Mouse (Mus musculus): ENCODE results near the gene Ppp1r14a. TPM values are rescaled to one million over a fixed set of nuclear protein-coding genes. Genes with fewer than 3 reads are reported as not detected.

The Ppp1r14a gene
- total and polyA plus RNA-seq, 3 experiments: 3.8 to 7.1 TPM; not detected in 1

DNA sequence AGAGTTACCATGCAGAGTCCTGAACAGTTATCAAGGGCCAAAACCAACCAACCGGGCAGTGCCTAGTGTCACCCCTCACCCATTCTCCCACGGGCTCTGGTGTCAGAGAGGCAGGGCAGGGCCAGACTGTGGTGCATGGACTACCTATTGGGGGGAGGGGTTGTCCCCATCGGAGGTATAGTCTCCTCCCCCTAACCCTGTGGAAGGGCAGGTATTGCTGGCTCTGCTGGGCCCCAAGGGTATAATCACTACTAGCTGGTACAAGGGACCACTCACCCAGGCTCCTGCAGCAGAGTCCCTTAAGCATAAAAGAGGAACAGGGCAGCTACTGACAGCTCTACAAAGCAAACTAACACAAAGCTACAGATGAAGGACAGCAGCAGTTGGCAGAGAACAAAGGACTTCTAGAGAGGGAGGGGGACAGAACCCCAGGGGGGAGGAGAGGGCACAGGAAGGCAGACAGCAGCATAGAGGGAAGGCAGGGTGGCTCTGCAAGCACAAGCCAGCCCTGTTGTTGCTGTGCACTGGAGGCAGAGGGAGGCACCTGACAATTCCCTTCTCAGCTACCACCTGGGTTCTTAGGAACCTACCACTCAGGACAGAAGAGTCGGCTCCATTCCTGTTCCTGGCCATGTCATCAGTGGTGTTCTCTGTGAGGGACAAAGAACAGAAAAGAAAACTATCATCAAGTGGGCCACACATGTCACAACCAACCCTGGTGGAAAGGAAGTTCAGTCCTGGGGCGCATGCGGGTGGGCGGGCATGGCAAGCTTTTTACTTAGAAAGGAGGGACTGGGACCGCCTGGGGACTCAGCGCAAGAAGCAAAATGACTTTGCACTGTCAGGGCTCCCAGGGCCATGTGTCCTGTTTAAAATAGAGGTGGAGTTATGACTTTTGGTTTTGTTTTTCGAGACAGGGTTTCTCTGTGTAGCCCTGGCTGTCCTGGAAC lies 29.1 kb upstream of the Ppp1r14a start:
- Histone ChIP-seq H3K4me1 (ENCODE audit: control insufficient read depth in 1 of 2, insufficient read depth in 2 of 2, low read length in 2 of 2) (no peaks in the 10 kb centered on the region), H3K27me3 (ENCODE audit: control insufficient read depth in 1 of 2, insufficient read depth in 2 of 2, low read length in 2 of 2) (no peaks in the 10 kb centered on the region), H3K36me3 (ENCODE audit: control insufficient read depth in 1 of 2, insufficient read depth in 2 of 2, low read length in 2 of 2) (peaks cover 0 to 3% of the 10 kb centered on the region in 2 experiments; a peak in 2 of 4 replicates), H3K79me2 (ENCODE audit: control insufficient read depth, insufficient read depth, low read length, poor library complexity) (no peaks in the 10 kb centered on the region), H3K9ac (ENCODE audit: control insufficient read depth, low read depth, low read length, poor library complexity, severe bottlenecking) (no peak overlapping the region), H3K9me3 (replicated peaks; ENCODE audit: insufficient read depth, low read length) (no peaks in the 10 kb centered on the region), H3K4me3 (ENCODE audit: control insufficient read depth in 1 of 2, insufficient read depth in 1 of 2, low read depth in 2 of 2, low read length in 2 of 2) (no peak overlapping the region), H3K27ac (ENCODE audit: control insufficient read depth, low read depth, low read length) (no peak overlapping the region)
- DNase-seq (ENCODE audit: low read depth, low spot score): no peak
- no peak for TF ChIP-seq POLR2AphosphoS5 (IDR thresholded peaks at IDR 0.05; ENCODE audit: borderline replicate concordance, low read depth, low read length)
- no peak for TF ChIP-seq POLR2AphosphoS2 (IDR thresholded peaks at IDR 0.05; ENCODE audit: low read length)
- TF ChIP-seq MAZ (IDR thresholded peaks at IDR 0.05; ENCODE audit: low read depth, low read length): no peak
- TF ChIP-seq MAX (IDR thresholded peaks at IDR 0.05; ENCODE audit: low read length): no peak
- TF ChIP-seq ELF1 (IDR thresholded peaks at IDR 0.05; ENCODE audit: low read depth, low read length): no peak
- TF ChIP-seq HCFC1 (IDR thresholded peaks at IDR 0.05; ENCODE audit: low read depth, low read length): no peak
- TF ChIP-seq JUND (IDR thresholded peaks at IDR 0.05; ENCODE audit: low read depth, low read length): no peak
- TF ChIP-seq POLR2A (IDR thresholded peaks at IDR 0.05; ENCODE audit: control insufficient read depth in 1 of 2, insufficient read depth in 1 of 2, low read depth in 1 of 2, low read length in 2 of 2, poor library complexity in 1 of 2): no peak
- TF ChIP-seq SIN3A (IDR thresholded peaks at IDR 0.05; ENCODE audit: low read length): no peak
- no peak for TF ChIP-seq MAFK (IDR thresholded peaks at IDR 0.05; ENCODE audit: borderline replicate concordance, low read depth, low read length)
- no peak for TF ChIP-seq TAL1 (IDR thresholded peaks at IDR 0.05; ENCODE audit: low read length)
- no peak for TF ChIP-seq MYC (IDR thresholded peaks at IDR 0.05; ENCODE audit: low read depth, low read length)
- TF ChIP-seq CTCF (IDR thresholded peaks at IDR 0.05 in 2 of 3, conservative IDR thresholded peaks at IDR 0.05 in 1 of 3; ENCODE audit: control insufficient read depth in 1 of 3, insufficient read depth in 1 of 3, low read depth in 2 of 3, low read length in 3 of 3, poor library complexity in 1 of 3, severe bottlenecking in 1 of 3): no peak
- TF ChIP-seq TCF12 (IDR thresholded peaks at IDR 0.05; ENCODE audit: low read depth, low read length): no peak
- no peak for TF ChIP-seq ETS1 (IDR thresholded peaks at IDR 0.05; ENCODE audit: low read depth, low read length)
- TF ChIP-seq GATA1 (IDR thresholded peaks at IDR 0.05; ENCODE audit: low read depth, low read length): no peak

DNA sequence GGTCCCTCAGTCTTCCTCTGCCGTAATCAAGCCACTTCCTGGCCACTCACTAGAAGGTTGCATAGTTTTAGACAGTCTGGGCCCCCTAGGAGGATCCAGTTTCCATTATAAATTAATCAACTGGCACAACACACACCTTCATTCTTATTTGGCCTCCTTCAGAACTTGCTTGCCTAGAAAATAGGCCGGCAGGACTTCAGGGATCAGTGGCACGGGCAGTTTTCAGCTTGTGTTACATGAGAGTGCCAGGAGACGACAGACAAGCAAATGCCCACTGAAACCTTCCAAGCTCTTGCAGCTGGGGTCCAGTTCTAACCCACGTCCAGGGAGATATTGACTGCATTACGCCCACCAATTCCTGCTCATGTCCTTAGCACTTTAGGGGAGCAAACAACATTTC lies 27.0 kb upstream of the Ppp1r14a start:
- no peak overlapping the region for H3K9ac ChIP-seq (ENCODE audit: control insufficient read depth, low read depth, low read length, poor library complexity, severe bottlenecking)
- DNase-seq (ENCODE audit: low read depth, low spot score): no peak
- TF ChIP-seq ZC3H11A (IDR thresholded peaks at IDR 0.05; ENCODE audit: low read depth, low read length): no peak
- TF ChIP-seq E2F4 (IDR thresholded peaks at IDR 0.05; ENCODE audit: borderline replicate concordance, low read depth, low read length): no peak
- no peak for TF ChIP-seq MAFK (IDR thresholded peaks at IDR 0.05; ENCODE audit: borderline replicate concordance, low read depth, low read length)
- TF ChIP-seq UBTF (IDR thresholded peaks at IDR 0.05; ENCODE audit: borderline replicate concordance, insufficient read depth, low read depth, low read length): no peak
- no peak for TF ChIP-seq TAL1 (IDR thresholded peaks at IDR 0.05; ENCODE audit: low read length)
- no peak for TF ChIP-seq CTCF (IDR thresholded peaks at IDR 0.05 in 2 of 3, conservative IDR thresholded peaks at IDR 0.05 in 1 of 3; ENCODE audit: control insufficient read depth in 1 of 3, insufficient read depth in 1 of 3, low read depth in 2 of 3, low read length in 3 of 3, poor library complexity in 1 of 3, severe bottlenecking in 1 of 3)
- no peak for TF ChIP-seq MEF2A (IDR thresholded peaks at IDR 0.05; ENCODE audit: extremely low read depth, insufficient replicate concordance, low read depth, low read length, poor library complexity, severe bottlenecking)
- no peak for TF ChIP-seq RCOR1 (IDR thresholded peaks at IDR 0.05; ENCODE audit: low read depth, low read length)
- no peak for TF ChIP-seq HCFC1 (IDR thresholded peaks at IDR 0.05; ENCODE audit: low read depth, low read length)
- TF ChIP-seq POLR2A (IDR thresholded peaks at IDR 0.05; ENCODE audit: control insufficient read depth in 1 of 2, insufficient read depth in 1 of 2, low read depth in 1 of 2, low read length in 2 of 2, poor library complexity in 1 of 2): no peak
- TF ChIP-seq MAX (IDR thresholded peaks at IDR 0.05; ENCODE audit: low read length): no peak
- no peak for TF ChIP-seq ZNF384 (IDR thresholded peaks at IDR 0.05; ENCODE audit: low read depth, low read length)
- no peak for TF ChIP-seq SMC3 (IDR thresholded peaks at IDR 0.05; ENCODE audit: low read depth, low read length)
- no peaks in the 10 kb centered on the region for H3K4me1 ChIP-seq (ENCODE audit: control insufficient read depth in 1 of 2, insufficient read depth in 2 of 2, low read length in 2 of 2)
- H3K9me3 ChIP-seq (replicated peaks; ENCODE audit: insufficient read depth, low read length): no peaks in the 10 kb centered on the region
- H3K4me3 ChIP-seq (ENCODE audit: control insufficient read depth in 1 of 2, insufficient read depth in 1 of 2, low read depth in 2 of 2, low read length in 2 of 2): no peak overlapping the region
- H3K27ac ChIP-seq (ENCODE audit: control insufficient read depth, low read depth, low read length): no peak overlapping the region
- peaks cover 0 to 3% of the 10 kb centered on the region in 2 experiments; a peak in 2 of 4 replicates for H3K36me3 ChIP-seq (ENCODE audit: control insufficient read depth in 1 of 2, insufficient read depth in 2 of 2, low read length in 2 of 2)
- H3K79me2 ChIP-seq (ENCODE audit: control insufficient read depth, insufficient read depth, low read length, poor library complexity): no peaks in the 10 kb centered on the region
- H3K27me3 ChIP-seq (ENCODE audit: control insufficient read depth in 1 of 2, insufficient read depth in 2 of 2, low read length in 2 of 2): no peaks in the 10 kb centered on the region

Measured in MEL (cell line).